Mouse (Mus musculus) lung, embryonic 15.5 days (tissue): ENCODE data around the gene Klf13. TPM values are rescaled to one million over a fixed set of nuclear protein-coding genes. Genes with fewer than 3 reads are reported as not detected.

Source experiments
- ATAC-seq: fragments of 200-750 bp; cut with Nextera tagmentation; 2 replicates; pipeline ENCODE4 v1.8.0; 2017; ENCODE audit warnings: moderate number of reproducible peaks, borderline replicate concordance; ENCODE audit not compliant: low FRiP score, low TSS enrichment; ENCODE audit errors: extremely low read depth
- H3K27ac ChIP-seq: fragments of 300-500 bp; sonication (generic); 2 replicates; pipeline ENCODE4 v1.5.1; 2015; ENCODE audit warnings: moderate library complexity, mild to moderate bottlenecking, inconsistent platforms
- H3K27me3 ChIP-seq: fragments of 300-500 bp; sonication (generic); 2 replicates; pipeline ENCODE4 v1.6.1; 2015; ENCODE audit warnings: inconsistent platforms
- H3K36me3 ChIP-seq: fragments of 300-500 bp; sonication (generic); 2 replicates; pipeline ENCODE4 v1.6.1; 2015; ENCODE audit warnings: inconsistent platforms
- H3K4me1 ChIP-seq: fragments of 300-500 bp; sonication (generic); 2 replicates; pipeline ENCODE4 v1.6.1; 2015; ENCODE audit warnings: inconsistent platforms
- H3K4me2 ChIP-seq: fragments of 300-500 bp; sonication (generic); 2 replicates; pipeline ENCODE4 v1.6.1; 2015; ENCODE audit warnings: inconsistent platforms, mild to moderate bottlenecking, moderate library complexity
- H3K4me3 ChIP-seq: fragments of 300-500 bp; sonication (generic); 2 replicates; pipeline ENCODE4 v1.5.1; 2015; ENCODE audit warnings: mild to moderate bottlenecking, inconsistent platforms
- H3K9ac ChIP-seq: fragments of 300-500 bp; sonication (generic); 2 replicates; pipeline ENCODE4 v1.6.1; 2015; ENCODE audit warnings: inconsistent platforms
- H3K9me3 ChIP-seq: fragments of 300-500 bp; sonication (generic); 2 replicates; pipeline ENCODE4 v1.6.1; 2016; ENCODE audit warnings: inconsistent platforms
- WGBS: fragments of 180-500 bp; shearing (Covaris S2); methylation state at CpG from one replicate; pipeline ENCODE4 v1.1.7; 2015; 5-methylcytosine and 5-hydroxymethylcytosine counted together
- polyA plus RNA-seq: library from polyadenylated mRNA; unstranded; fragments of >200 nt; fragmentation: Nextera tagmentation; extraction: Ambion mirVana; gene quantifications from 2 replicates; pipeline ENCODE4 v1.2.1, GENCODE M21; 2015

The Klf13 gene
- polyA plus RNA-seq, 1 experiment from 2014 or later, result 35.1 TPM

GRCm38 (mm10) chr7:63863046-63863445 lies 75.7 kb downstream of the Klf13 start:
- no peak for ATAC-seq
- Histone ChIP-seq H3K4me1 (0 out of 2 replicates have a peak, but pooled peaks cover 7% of the 10 kb centered on the region), H3K9me3 (no peaks in the 10 kb centered on the region), H3K36me3 (no peaks in the 10 kb centered on the region), H3K27me3 (no peaks in the 10 kb centered on the region), H3K27ac (no peak overlapping the region), H3K4me3 (no peak overlapping the region), H3K9ac (no peak overlapping the region), H3K4me2 (no peak overlapping the region)
- WGBS, result 50% methylated on average over 1 of the region's 1 CpGs

DNA sequence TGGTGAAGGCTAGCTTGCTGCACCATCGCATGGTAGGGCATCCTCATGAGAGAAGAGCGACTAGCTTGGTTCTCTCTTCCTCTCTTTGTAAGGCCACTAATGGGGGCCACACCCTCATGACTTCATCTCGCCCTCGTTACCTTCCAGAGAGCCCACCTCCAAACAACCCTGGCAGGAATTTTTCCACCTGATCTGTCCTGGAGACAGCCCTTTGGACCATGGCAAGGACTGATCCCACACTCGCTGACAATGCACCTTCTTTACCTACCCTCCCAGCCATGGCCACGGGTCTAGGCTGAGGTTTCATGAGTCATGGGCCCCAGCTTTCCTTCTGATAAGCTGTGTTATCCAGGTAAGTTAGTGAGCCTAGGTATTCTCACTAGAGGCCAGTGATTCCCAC lies 77.6 kb downstream of the Klf13 start:
- WGBS, result 78% methylated on average over 6 of the region's 6 CpGs
- Histone ChIP-seq H3K4me1 (0 out of 2 replicates have a peak, but pooled peaks cover 7% of the 10 kb centered on the region), H3K27ac (no peak overlapping the region), H3K4me2 (no peak overlapping the region), H3K27me3 (no peaks in the 10 kb centered on the region), H3K4me3 (no peak overlapping the region), H3K36me3 (no peaks in the 10 kb centered on the region), H3K9ac (no peak overlapping the region), H3K9me3 (no peaks in the 10 kb centered on the region)
- ATAC-seq, result no peak

- H3K9me3 ChIP-seq, result no peaks in the 10 kb centered on the region
- peak; percentile 76; the same call in 1 of the 2 replicates for ATAC-seq
- H3K27me3 ChIP-seq, result no peaks in the 10 kb centered on the region
- no peaks in the 10 kb centered on the region for H3K36me3 ChIP-seq
- H3K4me1 ChIP-seq, result 0 out of 2 replicates have a peak, but pooled peaks cover 7% of the 10 kb centered on the region
- H3K4me2 ChIP-seq, result peak overlapping the region; percentile 79
- H3K9ac ChIP-seq, result peak overlapping the region; percentile 44
- no peak overlapping the region for H3K27ac ChIP-seq
- peak overlapping the region; percentile 39 for H3K4me3 ChIP-seq
- 3% methylated on average over 22 of the region's 22 CpGs for WGBS
These were observed 80.1 kb downstream of the Klf13 start for GRCm38 (mm10) chr7:63858571-63859152.

- no peak for ATAC-seq
- 0 out of 2 replicates have a peak, but pooled peaks cover 7% of the 10 kb centered on the region for H3K4me1 ChIP-seq
- no peaks in the 10 kb centered on the region for H3K27me3 ChIP-seq
- H3K27ac ChIP-seq, result no peak overlapping the region
- H3K36me3 ChIP-seq, result no peaks in the 10 kb centered on the region
- H3K9ac ChIP-seq, result no peak overlapping the region
- no peaks in the 10 kb centered on the region for H3K9me3 ChIP-seq
- H3K4me2 ChIP-seq, result no peak overlapping the region
- WGBS, result 75% methylated on average over 17 of the region's 17 CpGs
- H3K4me3 ChIP-seq, result no peak overlapping the region
These were observed 80.8 kb downstream of the Klf13 start for GRCm38 (mm10) chr7:63857771-63858417.

- Histone ChIP-seq H3K4me2 (no peak overlapping the region), H3K4me3 (no peak overlapping the region), H3K36me3 (no peaks in the 10 kb centered on the region), H3K9ac (no peak overlapping the region), H3K27me3 (no peaks in the 10 kb centered on the region), H3K27ac (no peak overlapping the region), H3K4me1 (0 out of 2 replicates have a peak, but pooled peaks cover 7% of the 10 kb centered on the region), H3K9me3 (no peaks in the 10 kb centered on the region)
- no peak for ATAC-seq
- 73% methylated on average over 4 of the region's 4 CpGs for WGBS
These were observed 83.4 kb downstream of the Klf13 start for GRCm38 (mm10) chr7:63855283-63855682.

- no peaks in the 10 kb centered on the region for H3K27me3 ChIP-seq
- 43% methylated on average over 7 of the region's 7 CpGs for WGBS
- H3K9ac ChIP-seq, result no peak overlapping the region
- no peaks in the 10 kb centered on the region for H3K36me3 ChIP-seq
- H3K27ac ChIP-seq, result no peak overlapping the region
- no peaks in the 10 kb centered on the region for H3K9me3 ChIP-seq
- H3K4me2 ChIP-seq, result no peak overlapping the region
- H3K4me3 ChIP-seq, result no peak overlapping the region
- H3K4me1 ChIP-seq, result no peaks in the 10 kb centered on the region
- ATAC-seq, result 0 out of 2 replicates have a peak, but pooled peaks have one; percentile 59
These were observed 86.7 kb downstream of the Klf13 start for GRCm38 (mm10) chr7:63851841-63852533.

Other genes with a start within 250 kb of the Klf13 start
- 0.15 and 0.26 TPM in 2 replicates for gene E030018B13Rik, start 22.1 kb downstream of the Klf13 start, polyA plus RNA-seq
- not detected in 2 replicates for gene Trpm1, start 214.9 kb upstream of the Klf13 start, polyA plus RNA-seq